Mouse (Mus musculus): Measurements from ENCODE around the gene Banf1. TPM values are rescaled to one million over a fixed set of nuclear protein-coding genes. Genes with fewer than 3 reads are reported as not detected.

Gene Banf1
- polyA plus RNA-seq, 1 experiment from 2014 or later: 337 TPM

DNA sequence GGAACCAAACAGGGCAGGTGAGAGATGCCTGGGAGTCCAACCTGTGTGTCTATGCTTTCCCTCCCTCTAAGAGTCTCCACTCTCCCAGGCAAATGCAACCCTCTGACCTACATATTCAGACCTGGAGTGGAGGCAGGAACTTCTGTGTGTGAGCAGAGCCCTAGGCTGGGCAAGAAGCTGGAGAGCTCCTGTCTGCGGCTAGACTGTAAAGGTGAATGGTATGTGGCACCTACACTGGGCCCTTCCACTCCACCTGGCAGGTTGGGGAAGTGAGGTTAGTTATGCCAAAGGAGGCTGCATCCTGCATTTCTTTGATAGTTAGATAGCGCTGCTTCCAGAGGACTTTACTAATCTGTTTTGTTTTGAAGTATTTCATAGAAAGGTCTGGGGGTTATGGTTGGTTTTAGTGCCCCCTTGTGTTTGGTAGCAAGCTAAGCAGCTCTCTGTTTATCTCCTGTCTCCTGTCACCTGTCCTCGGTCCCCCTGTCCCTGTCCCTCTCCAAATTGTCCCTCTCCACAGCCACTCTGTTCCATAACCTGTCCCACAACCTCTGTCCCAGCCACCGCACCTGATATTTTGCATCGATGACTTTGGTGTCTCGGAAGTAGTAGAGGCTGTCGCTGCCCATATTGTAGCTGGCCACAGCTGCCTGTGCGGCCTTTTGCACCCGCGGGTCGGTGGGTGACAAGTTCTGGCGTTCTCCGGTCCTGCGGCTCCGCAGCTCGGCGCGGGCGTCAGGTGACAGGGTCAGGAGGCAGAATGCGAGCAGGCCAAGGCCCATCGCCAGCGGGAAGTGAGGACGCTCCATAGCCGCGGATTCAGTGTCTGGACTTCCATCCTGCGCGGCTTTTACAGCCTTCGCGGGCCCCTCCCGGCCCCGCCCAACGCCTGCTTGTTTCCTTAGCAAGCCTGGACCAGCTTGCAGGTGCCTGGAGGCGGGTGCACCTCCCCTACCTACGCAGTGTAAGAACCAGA is 18.2 kb downstream of the Banf1 start:
- no peak overlapping the region for H3K27ac ChIP-seq
- no peaks in the 10 kb centered on the region for H3K9me3 ChIP-seq (replicated peaks)
- H3K27me3 ChIP-seq: no peaks in the 10 kb centered on the region
- peak; percentile 47; the same call in 1 of the 2 replicates for ATAC-seq (ENCODE audit: low read depth)
- H3K36me3 ChIP-seq: no peaks in the 10 kb centered on the region
- peak overlapping the region; percentile 61 for H3K9ac ChIP-seq
- H3K4me3 ChIP-seq (replicated peaks): peak overlapping the region; percentile 51
- no peak for DNase-seq
- 5% methylated on average over 34 of the region's 34 CpGs for WGBS (ENCODE audit: insufficient replicate concordance)
- H3K4me2 ChIP-seq: peak overlapping the region; percentile 81
- peaks cover 10% of the 10 kb centered on the region for H3K4me1 ChIP-seq (replicated peaks)

DNA sequence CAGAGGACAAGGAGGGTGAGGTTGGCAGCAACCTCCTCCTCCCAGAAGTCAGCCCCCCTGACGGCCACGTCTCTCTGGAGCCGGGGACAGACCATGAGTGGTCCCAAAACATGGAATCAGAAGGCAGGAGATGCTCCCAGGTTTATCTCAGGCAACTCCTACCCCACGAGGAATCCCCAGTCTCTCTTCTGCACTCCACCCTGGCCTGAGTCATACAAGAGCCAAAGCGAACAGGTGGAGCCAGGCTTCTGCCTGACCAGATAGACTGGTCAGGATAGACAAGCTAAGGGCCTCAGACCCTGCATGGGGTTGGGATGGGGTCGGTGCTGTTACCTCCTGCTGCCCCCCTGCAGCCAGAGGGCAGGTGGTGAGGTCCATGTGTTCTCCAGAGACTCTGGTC is 18.9 kb downstream of the Banf1 start:
- Histone ChIP-seq H3K27me3 (no peaks in the 10 kb centered on the region), H3K36me3 (no peaks in the 10 kb centered on the region), H3K9me3 (replicated peaks) (no peaks in the 10 kb centered on the region), H3K4me3 (replicated peaks) (no peak overlapping the region), H3K4me1 (replicated peaks) (peaks cover 10% of the 10 kb centered on the region), H3K27ac (no peak overlapping the region), H3K4me2 (no peak overlapping the region), H3K9ac (no peak overlapping the region)
- ATAC-seq (ENCODE audit: low read depth): 0 out of 2 replicates have a peak, but pooled peaks have one; percentile 29
- no peak for DNase-seq
- 58% methylated on average over 6 of the region's 6 CpGs for WGBS (ENCODE audit: insufficient replicate concordance)

DNA sequence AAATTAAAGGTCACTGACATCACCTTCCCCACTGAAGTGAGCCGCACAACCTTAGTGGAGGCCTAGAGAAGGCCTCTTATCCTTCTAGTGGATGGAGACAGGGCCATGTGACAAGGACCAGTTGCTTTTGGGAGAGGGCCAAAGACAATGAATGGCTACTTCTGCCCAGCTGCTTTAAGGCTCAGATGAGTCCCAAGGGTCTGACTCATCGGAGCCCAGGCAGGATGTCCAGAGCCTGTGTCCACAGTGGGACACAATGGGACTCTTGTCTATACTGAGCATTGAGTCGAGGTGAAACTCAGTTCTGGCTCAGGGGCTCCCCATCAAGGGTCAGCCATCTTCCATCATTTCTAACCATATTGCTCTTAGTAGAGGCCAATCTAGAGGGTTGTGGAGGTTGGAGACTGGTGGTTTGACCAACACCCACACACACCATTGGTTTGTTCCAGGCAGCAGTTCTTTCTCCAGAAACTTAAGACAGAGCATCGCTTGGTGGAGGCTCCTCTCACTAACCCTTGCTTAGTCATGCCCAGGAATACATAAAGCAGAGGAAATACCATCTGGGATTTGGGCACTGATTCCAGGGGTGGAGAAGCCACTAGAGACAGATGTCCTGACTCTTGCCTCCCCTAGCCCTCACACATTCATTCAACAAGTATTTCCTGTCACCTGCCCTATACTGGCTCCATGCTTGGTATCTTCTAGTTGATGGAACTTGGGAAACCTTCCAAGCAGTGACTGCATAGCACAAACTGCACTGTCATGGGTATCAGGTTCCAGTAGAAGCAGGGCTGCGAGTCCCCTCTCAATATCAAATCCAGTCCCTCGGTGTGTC is 21.5 kb downstream of the Banf1 start:
- Histone ChIP-seq H3K9me3 (replicated peaks) (no peaks in the 10 kb centered on the region), H3K27ac (no peak overlapping the region), H3K4me1 (replicated peaks) (peaks cover 10% of the 10 kb centered on the region), H3K4me3 (replicated peaks) (no peak overlapping the region), H3K4me2 (no peak overlapping the region), H3K9ac (no peak overlapping the region), H3K27me3 (no peaks in the 10 kb centered on the region), H3K36me3 (no peaks in the 10 kb centered on the region)
- WGBS (ENCODE audit: insufficient replicate concordance): 59% methylated on average over 6 of the region's 6 CpGs
- ATAC-seq (ENCODE audit: low read depth): no peak
- DNase-seq: no peak

DNA sequence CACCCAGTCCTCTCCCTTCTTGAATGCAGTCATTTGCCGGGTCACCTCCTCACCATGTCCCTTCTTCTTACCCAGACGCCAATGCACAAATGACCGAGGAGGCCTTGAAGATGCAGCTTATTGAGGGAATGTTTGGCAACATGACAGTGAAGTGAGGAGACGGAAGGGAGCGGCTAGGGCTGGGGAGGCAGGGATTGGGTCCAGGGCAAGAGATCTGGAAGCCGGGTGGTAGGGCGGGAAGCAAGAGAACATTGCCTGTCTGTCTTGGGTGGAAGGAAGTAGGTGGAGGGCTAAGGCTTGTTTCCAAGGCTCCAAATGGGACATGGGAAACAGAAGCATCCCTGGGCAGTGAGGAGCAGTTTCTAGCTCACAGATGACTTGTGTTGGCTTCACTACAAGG is 25.6 kb downstream of the Banf1 start:
- 81% methylated on average over 7 of the region's 7 CpGs for WGBS (ENCODE audit: insufficient replicate concordance)
- Histone ChIP-seq H3K9me3 (replicated peaks) (no peaks in the 10 kb centered on the region), H3K4me2 (no peak overlapping the region), H3K27me3 (no peaks in the 10 kb centered on the region), H3K36me3 (no peaks in the 10 kb centered on the region), H3K4me3 (replicated peaks) (no peak overlapping the region), H3K27ac (no peak overlapping the region), H3K9ac (no peak overlapping the region), H3K4me1 (replicated peaks) (no peaks in the 10 kb centered on the region)
- no peak for DNase-seq
- no peak for ATAC-seq (ENCODE audit: low read depth)

DNA sequence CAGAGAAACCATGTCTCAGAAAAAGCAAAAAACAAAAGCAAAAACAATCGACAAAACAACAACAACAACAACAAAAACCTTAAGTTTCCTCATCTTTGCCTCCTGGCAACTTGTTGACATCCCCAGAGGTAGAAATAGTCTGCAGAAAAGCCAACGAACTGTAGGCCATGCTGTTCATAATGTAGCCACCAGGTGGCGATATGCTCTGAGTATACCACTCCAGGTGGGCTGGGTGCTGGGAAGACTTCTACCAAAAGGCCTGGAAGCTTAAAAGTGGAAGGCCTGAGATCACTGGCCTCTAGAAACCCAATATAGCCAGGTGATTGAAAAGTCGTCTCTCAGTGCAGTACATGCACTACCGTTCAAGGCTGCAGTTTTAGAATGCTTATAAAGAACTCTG is 29.0 kb downstream of the Banf1 start:
- no peaks in the 10 kb centered on the region for H3K36me3 ChIP-seq
- H3K27ac ChIP-seq: no peak overlapping the region
- H3K9me3 ChIP-seq (replicated peaks): no peaks in the 10 kb centered on the region
- no peak overlapping the region for H3K4me3 ChIP-seq (replicated peaks)
- 16% methylated on average over 5 of the region's 5 CpGs for WGBS (ENCODE audit: insufficient replicate concordance)
- H3K27me3 ChIP-seq: no peaks in the 10 kb centered on the region
- no peak overlapping the region for H3K4me2 ChIP-seq
- no peaks in the 10 kb centered on the region for H3K4me1 ChIP-seq (replicated peaks)
- DNase-seq: peak; percentile 51
- ATAC-seq (ENCODE audit: low read depth): no peak
- no peak overlapping the region for H3K9ac ChIP-seq

DNA sequence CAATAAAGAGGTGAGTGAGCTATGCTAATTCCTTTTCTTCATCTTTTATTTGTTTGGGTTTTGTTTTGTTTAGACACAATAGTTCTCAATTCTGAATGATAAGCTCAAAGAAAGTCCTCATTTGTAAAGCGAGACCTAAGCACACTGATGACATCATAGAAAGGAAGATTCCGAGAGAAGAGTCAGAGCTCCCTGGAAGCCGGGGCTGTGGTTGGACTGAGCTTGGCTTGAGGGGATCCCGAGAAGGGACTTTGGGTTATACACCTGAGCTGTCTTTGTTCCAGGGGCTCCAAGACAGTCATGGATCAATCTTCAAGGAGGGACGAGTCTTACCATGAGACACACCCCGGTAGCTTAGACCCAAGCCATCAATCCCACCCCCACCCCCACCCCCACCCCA is 31.5 kb downstream of the Banf1 start, which contains the start of gene Catsper1:
Gene Catsper1, plus strand, starts transcription at position 301 of the 400 bp plus-strand sequence.
- no peak for DNase-seq
- WGBS (ENCODE audit: insufficient replicate concordance): 69% methylated on average over 6 of the region's 6 CpGs
- no peak for ATAC-seq (ENCODE audit: low read depth)

DNA sequence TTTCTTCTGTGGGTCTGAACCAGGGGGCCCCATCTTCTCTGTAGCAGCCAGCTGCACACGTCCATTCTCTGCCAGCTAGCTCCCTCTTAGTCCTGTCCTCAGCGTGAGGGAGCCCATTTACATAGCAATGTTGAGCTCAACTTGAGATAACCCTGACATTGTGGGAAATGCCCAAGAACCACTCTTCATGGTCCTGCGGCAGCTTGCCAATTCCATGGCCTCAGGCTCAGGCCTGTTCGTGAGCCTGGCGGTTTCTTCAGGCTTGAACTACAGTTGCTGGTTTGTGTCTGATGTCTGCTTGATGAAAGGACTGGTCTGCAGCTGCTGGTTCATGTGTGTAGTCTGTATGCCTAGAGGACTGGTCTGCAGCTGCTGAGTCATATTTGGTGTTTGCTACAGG is 32.2 kb downstream of the Banf1 start:
- H3K9ac ChIP-seq: no peak overlapping the region
- no peak overlapping the region for H3K4me2 ChIP-seq
- H3K4me1 ChIP-seq (replicated peaks): no peaks in the 10 kb centered on the region
- H3K27me3 ChIP-seq: no peaks in the 10 kb centered on the region
- no peaks in the 10 kb centered on the region for H3K9me3 ChIP-seq (replicated peaks)
- no peaks in the 10 kb centered on the region for H3K36me3 ChIP-seq
- ATAC-seq (ENCODE audit: low read depth) (no peak), DNase-seq (no peak)
- no peak overlapping the region for H3K27ac ChIP-seq
- 66% methylated on average over 5 of the region's 5 CpGs for WGBS (ENCODE audit: insufficient replicate concordance)
- H3K4me3 ChIP-seq (replicated peaks): no peak overlapping the region

More for the DNA sequence above, 31.5 kb downstream of the Banf1 start, which contains the start of gene Catsper1:
- no peaks in the 10 kb centered on the region for H3K27me3 ChIP-seq
- H3K9me3 ChIP-seq (replicated peaks): no peaks in the 10 kb centered on the region
- no peaks in the 10 kb centered on the region for H3K4me1 ChIP-seq (replicated peaks)
- H3K36me3 ChIP-seq: no peaks in the 10 kb centered on the region
- H3K4me3 ChIP-seq (replicated peaks): no peak within 1 kb of the TSS
- H3K9ac ChIP-seq: no peak within 1 kb of the TSS
- H3K27ac ChIP-seq: no peak within 1 kb of the TSS
- no peak within 1 kb of the TSS for H3K4me2 ChIP-seq

DNA sequence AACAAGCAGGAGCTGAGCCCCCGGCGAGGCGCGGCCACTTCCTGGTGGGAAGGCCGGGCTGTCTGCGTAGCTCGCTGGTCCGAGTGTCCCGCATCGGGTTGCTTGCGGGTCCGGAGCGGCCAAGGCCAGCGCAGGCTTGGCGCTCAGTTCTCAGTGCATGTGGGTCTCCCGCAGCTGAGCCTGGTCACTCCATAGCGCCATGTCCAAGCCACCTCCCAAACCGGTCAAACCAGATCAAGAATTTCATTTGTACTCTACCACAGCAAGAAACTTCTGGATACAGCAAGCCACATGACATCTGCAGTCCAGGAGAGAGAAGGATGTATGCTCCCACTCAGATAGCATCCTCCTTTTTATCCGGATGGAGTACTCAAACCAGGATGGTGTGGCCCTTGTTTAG is 39.0 kb downstream of the Banf1 start:
- DNase-seq: no peak
- WGBS (ENCODE audit: insufficient replicate concordance): 68% methylated on average over 19 of the region's 19 CpGs
- Histone ChIP-seq H3K9ac (no peak overlapping the region), H3K27me3 (no peaks in the 10 kb centered on the region), H3K4me1 (replicated peaks) (no peaks in the 10 kb centered on the region), H3K27ac (no peak overlapping the region), H3K4me2 (no peak overlapping the region), H3K36me3 (no peaks in the 10 kb centered on the region), H3K4me3 (replicated peaks) (no peak overlapping the region), H3K9me3 (replicated peaks) (no peaks in the 10 kb centered on the region)
- ATAC-seq (ENCODE audit: low read depth): no peak

DNA sequence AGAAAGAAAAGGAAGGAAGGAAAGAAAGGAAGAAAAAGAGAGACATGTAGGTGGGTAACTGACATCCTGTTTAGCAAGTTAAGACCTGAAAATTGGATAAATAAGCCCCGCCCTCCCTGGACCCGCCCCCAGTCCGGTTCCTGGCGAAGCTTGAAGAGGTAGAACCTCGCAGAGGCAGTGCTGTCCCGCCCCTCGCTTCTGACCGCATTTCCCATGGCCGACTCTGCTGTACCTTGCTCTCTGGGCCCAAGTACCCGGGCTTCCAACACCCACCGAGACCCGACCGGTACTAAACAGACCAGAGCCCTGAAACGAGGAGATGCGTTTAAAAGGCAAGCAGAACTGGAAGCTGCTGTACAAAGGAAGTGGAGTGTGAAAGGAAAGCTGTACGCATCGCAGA is 43.2 kb downstream of the Banf1 start:
- Histone ChIP-seq H3K4me2 (no peak overlapping the region), H3K27me3 (no peaks in the 10 kb centered on the region), H3K36me3 (no peaks in the 10 kb centered on the region), H3K9ac (no peak overlapping the region), H3K9me3 (replicated peaks) (no peaks in the 10 kb centered on the region), H3K4me3 (replicated peaks) (no peak overlapping the region), H3K4me1 (replicated peaks) (no peaks in the 10 kb centered on the region), H3K27ac (no peak overlapping the region)
- DNase-seq (no peak), ATAC-seq (ENCODE audit: low read depth) (no peak)
- WGBS (ENCODE audit: insufficient replicate concordance): 42% methylated on average over 17 of the region's 17 CpGs
